Mouse (Mus musculus) olfactory bulb, adult 2 months (tissue): ENCODE measurements around the gene Gm21981. TPM values are rescaled to one million over a fixed set of nuclear protein-coding genes. Genes with fewer than 3 reads are reported as not detected.

Experiments
- H3K27ac ChIP-seq: fragments of 200-500 bp; 2 replicates; pipeline ENCODE4 v1.5.1; 2012; ENCODE audit warnings: low read depth, low read length; ENCODE audit not compliant: insufficient read depth
- H3K4me1 ChIP-seq: fragments of 200-500 bp; 2 replicates; pipeline ENCODE4 v1.6.1; 2012; ENCODE audit warnings: low read length; ENCODE audit not compliant: control insufficient read depth, insufficient read depth
- H3K4me3 ChIP-seq: fragments of 200-500 bp; 2 replicates; pipeline ENCODE4 v1.5.1; 2012; ENCODE audit warnings: mild to moderate bottlenecking, low read depth, low read length, moderate library complexity; ENCODE audit not compliant: insufficient read depth
- CTCF ChIP-seq: fragments of 200-500 bp; IDR thresholded peaks from 2 replicates; pipeline ENCODE4 v1.5.1; 2012; ENCODE audit warnings: low read depth, mild to moderate bottlenecking, low read length, moderate library complexity; ENCODE audit not compliant: insufficient read depth
- POLR2A ChIP-seq: fragments of 200-500 bp; IDR thresholded peaks from 2 replicates; pipeline ENCODE4 v1.6.1; 2012; ENCODE audit warnings: mild to moderate bottlenecking, low read depth, low read length, moderate library complexity; ENCODE audit not compliant: insufficient read depth
- WGBS: fragments of 180-500 bp; shearing (Covaris S2); methylation state at CpG from one replicate; pipeline ENCODE4 v1.1.7; 2018; 5-methylcytosine and 5-hydroxymethylcytosine counted together
- polyA plus RNA-seq: library from polyadenylated mRNA; stranded (reverse); fragments of >200 nt; gene quantifications from 2 replicates; pipeline ENCODE4 v1.2.4, GENCODE M21; 2012; ENCODE audit warnings: low replicate concordance; ENCODE audit not compliant: missing spikeins, insufficient read depth, insufficient read length

The Gm21981 gene
- polyA plus RNA-seq, 1 experiment = not detected

DNA sequence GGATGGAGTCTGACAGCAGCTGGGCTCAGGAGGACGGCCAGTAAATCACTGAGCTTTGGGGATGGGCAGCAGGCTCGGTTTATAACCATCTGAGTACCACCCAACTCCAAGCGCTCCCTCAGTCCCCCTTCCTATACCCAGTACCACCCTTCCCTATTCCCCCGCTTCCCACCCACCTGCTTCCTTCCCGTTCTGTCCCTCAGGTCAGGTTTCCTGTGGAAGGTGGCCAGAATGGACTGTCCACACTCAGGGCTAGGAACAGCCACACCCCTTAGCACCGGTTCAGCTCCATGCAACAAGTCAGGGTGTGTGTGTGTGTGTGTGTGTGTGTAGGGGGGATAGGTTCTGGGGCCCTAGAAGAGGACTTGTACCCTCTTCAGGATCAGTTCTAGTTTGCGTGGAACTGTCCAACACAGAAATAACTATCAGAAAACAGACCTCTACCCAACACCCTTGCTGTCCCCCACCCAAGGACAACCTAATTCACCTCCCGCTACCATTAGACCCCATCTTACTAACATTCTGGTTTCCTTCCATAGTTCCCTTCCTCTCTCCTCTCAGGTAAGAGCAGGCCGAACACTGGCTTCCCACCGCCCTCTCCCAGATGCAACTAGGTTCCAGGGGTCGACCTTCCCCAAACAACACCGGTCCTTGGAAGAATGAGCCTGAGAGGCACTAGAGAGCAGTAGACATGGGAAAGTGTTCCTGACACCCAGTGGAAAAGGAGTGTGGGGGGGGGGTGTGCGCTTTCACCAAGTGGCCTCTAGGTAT lies 399 bp downstream of the Gm21981 start:
- H3K27ac ChIP-seq = no peak overlapping the region
- H3K4me3 ChIP-seq = peak overlapping the region; percentile 70
- 54% methylated on average over 13 of the region's 13 CpGs for WGBS
- no peak for TF ChIP-seq CTCF
- no peak for TF ChIP-seq POLR2A
- H3K4me1 ChIP-seq = peaks cover 13% of the 10 kb centered on the region

GRCm38 (mm10) chr17:47691650-47692049 lies 2.6 kb downstream of the Gm21981 start:
- no peak for TF ChIP-seq POLR2A
- TF ChIP-seq CTCF = no peak
- Histone ChIP-seq H3K27ac (no peak overlapping the region), H3K4me1 (peaks cover 13% of the 10 kb centered on the region), H3K4me3 (no peak overlapping the region)
- 97% methylated on average over 3 of the region's 3 CpGs for WGBS

DNA sequence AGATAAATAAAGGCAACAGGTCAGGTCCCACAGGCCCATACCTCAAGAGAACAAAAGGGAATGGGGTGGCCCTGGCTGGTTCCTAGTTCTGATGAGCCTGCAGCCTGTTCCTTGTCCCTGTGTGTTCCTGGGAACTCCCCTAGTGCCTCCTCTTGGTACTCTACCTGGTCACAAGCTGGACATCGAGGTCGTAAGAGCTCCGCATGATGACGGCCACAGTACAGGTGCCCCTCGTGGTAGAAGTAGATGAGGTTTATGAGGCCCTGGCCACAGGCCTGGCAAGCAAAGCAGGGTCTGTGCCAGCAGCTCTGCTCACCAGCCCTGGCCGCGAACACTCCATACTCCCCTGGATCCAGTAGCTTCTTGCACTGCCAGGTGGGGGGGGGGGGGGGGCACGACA lies 4.4 kb downstream of the Gm21981 start:
- H3K4me1 ChIP-seq = peaks cover 17% of the 10 kb centered on the region
- no peak for TF ChIP-seq CTCF
- no peak for TF ChIP-seq POLR2A
- no peak overlapping the region for H3K27ac ChIP-seq
- 84% methylated on average over 8 of the region's 8 CpGs for WGBS
- no peak overlapping the region for H3K4me3 ChIP-seq

DNA sequence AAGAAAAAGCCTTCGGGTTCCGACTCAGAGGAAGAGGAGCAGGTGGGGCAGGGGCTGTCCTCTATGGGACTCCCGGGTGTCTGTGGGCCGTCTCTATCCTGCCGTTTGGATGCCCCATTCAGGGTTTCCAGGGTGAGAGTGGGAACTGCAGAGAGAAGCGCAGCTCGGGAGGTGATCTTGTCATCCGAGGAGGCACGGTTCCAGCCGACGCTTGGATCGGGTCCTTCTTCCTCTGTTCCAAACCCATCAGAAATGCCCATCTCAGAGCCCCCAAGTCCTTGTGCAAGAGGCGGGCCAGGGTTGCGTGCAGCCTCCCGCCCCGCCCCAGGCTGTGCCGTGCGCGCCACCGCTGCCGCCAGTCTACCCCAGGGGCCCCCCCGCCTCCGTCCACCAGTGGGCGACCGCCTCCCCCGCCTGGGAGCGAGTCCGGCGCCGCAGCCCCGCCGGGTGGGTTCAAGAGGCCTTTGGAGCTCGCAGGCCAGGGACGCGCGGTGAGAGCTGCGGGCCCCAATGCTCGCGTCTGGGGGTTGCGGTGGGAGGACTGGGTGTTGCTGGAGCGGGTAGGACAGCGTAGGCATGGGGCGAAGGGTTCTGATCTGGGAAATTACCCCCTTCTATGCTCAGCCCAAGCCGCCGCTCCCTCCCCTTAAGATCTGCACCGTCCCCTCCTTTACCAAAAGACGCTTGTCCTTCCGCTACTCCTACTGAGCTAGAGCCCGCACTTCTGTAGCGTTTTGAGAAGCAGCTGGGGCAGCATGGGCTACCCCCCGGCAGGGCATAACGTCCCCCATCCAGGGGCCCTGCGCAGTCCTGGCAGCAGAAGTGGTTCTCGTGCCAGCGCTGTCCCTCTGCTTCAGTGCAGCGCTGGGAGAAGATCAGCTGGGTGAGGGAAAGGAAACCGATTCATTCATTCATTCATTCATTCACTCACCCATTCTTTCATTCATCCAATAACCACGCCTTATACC lies 5.4 kb downstream of the Gm21981 start, which contains the start of gene Frs3:
Frs3 (plus strand) TSS at position 423 of the 968 bp plus-strand sequence.
- TF ChIP-seq POLR2A (peak; percentile 34; the same call in 1 of the 2 replicates), CTCF (no peak)
- WGBS = under 1% methylated on average over 58 of the region's 58 CpGs
- Histone ChIP-seq H3K27ac (peak within 1 kb of the TSS; percentile 65), H3K4me3 (peak within 1 kb of the TSS; percentile 65), H3K4me1 (peaks cover 12% of the 10 kb centered on the region)

DNA sequence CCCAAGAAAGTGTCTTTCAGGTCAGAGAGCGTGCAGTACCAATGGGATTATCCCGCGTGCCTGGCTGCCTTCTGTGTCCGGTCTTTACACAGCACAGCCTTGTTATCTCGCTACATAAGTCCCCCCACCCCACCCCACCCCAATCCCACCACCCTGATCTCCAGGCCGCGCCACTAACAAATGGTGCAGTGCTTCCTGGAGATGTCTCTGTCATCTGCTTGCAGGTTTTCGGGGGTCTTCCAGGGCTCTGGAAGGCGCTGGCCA lies 6.0 kb downstream of the Gm21981 start, which contains the start of gene Tomm6:
Tomm6 (minus strand) TSS at position 43 of the 264 bp plus-strand sequence.
- 0% methylated on average over 9 of the region's 9 CpGs for WGBS
- Histone ChIP-seq H3K27ac (peak within 1 kb of the TSS; percentile 65), H3K4me3 (peak within 1 kb of the TSS; percentile 65), H3K4me1 (peaks cover 12% of the 10 kb centered on the region)
- no peak for TF ChIP-seq POLR2A
- no peak for TF ChIP-seq CTCF

GRCm38 (mm10) chr17:47687409-47688343 lies 6.6 kb downstream of the Gm21981 start:
- WGBS = 1% methylated on average over 70 of the region's 70 CpGs

DNA sequence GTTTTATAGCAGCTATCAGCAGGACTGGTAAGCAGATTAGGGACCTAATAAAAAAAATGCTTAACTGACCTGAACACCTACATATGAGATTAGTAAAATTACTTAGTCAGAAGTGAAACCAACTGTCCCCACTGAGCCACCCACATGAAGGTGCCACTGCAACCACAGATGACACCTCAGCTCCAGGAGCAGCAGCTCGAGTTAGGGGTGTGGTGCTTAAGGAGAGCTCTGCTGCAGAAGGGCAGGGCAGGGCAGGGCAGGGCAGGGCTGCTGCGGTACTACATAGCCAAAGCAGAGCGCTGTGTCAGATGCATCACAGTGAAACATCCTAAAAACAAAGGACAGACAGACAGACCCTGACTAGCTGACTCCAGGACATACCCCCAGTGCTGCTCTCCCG lies 11.4 kb downstream of the Gm21981 start:
- no peak overlapping the region for H3K27ac ChIP-seq
- TF ChIP-seq POLR2A = no peak
- TF ChIP-seq CTCF = no peak
- H3K4me3 ChIP-seq = no peak overlapping the region
- 81% methylated on average over 4 of the region's 4 CpGs for WGBS
- 0 out of 2 replicates have a peak, but pooled peaks cover 4% of the 10 kb centered on the region for H3K4me1 ChIP-seq

More at GRCm38 (mm10) chr17:47687409-47688343, 6.6 kb downstream of the Gm21981 start:
- H3K4me3 ChIP-seq = peak overlapping the region; percentile 65
- H3K27ac ChIP-seq = peak overlapping the region; percentile 41; the same call in 1 of the 2 replicates
- H3K4me1 ChIP-seq = peaks cover 12% of the 10 kb centered on the region
- TF ChIP-seq POLR2A (peak; percentile 80), CTCF (no peak)

GRCm38 (mm10) chr17:47678702-47679101 lies 15.6 kb downstream of the Gm21981 start:
- WGBS = 87% methylated on average over 5 of the region's 5 CpGs
- H3K4me1 ChIP-seq = peaks cover 3% of the 10 kb centered on the region; the same call in 1 of the 2 replicates
- no peak overlapping the region for H3K27ac ChIP-seq
- no peak overlapping the region for H3K4me3 ChIP-seq
- no peak for TF ChIP-seq CTCF
- no peak for TF ChIP-seq POLR2A
